Mouse (Mus musculus): ENCODE measurements around the gene Arhgef28.

Gene Arhgef28

DNA sequence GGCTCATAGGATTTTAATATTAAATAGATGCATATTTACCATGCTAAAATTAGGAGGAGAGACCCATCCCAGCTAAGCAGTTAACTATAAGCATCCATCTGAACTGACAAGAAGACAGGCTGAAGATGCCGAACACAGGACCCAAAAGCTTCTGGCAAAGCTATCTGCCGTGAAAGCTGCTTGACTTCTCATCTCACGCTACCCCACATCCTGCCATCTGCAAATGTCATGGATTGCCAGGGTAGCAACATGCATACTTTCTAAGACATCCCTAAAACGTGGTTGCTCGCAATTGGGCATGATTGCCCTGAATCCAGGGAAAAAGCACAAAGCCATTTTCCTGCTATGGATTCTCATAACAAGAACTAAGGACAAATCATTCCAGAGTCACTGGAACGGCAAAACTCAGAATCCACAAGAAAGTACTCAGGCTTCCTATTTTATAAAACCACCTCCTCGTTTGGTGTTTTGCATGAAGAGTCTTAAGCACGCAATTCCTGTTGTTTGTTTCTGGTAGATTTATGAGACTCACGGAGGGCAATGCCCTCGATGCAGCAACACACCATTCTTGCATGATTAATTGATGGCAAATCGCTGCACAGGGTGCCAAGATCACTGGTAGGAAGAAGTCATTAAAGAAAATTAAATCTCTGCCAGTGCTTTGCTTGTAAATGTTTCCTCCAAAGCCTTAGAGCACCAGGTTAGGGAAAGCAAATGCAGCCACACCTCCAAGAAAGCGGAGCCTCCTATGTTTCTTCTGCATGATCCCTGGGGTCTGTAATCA lies 287.9 kb downstream of the Arhgef28 start:
- in situ Hi-C loops (cut with MboI), result no loop called here

DNA sequence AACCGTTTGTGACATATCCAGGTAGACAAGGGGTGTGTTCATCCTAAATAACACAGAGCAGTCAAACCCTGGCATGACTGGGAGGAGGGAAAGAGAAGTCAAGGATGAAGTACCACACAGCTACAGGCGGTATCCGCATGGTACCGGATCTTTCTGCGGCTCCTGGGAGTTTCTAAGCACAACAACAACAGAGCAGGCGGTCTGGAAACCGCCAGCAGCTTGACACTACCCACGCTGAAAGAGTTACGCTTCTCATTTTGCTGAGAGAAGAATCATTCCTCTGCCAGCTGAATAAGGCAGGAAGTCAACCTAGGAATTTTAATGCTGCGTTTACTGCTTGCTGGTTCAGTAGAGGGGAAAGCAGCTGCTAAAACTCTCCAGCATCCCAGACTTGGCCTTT lies 295.2 kb downstream of the Arhgef28 start:
- in situ Hi-C loops (cut with MboI), result no loop called here

DNA sequence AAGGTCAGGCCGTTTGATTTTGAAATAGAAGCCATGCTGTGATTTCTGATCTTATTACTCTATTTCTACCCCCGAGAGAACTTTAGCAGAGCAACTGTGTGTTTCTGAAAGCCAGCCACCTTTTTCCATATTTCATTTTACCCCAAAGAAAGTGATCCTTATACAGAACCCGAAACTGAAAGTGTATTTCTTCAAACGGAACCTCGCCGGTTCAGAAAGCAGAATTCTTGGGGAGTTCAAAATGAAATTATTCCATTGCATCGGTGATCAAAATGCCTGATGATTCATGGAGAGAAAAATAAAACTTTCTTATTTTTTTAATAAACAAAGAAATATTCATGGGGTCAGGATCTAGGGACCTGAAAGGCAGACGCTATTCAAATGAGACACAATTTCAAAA lies 303.4 kb downstream of the Arhgef28 start:
- in situ Hi-C loops (cut with MboI), result no loop called here

DNA sequence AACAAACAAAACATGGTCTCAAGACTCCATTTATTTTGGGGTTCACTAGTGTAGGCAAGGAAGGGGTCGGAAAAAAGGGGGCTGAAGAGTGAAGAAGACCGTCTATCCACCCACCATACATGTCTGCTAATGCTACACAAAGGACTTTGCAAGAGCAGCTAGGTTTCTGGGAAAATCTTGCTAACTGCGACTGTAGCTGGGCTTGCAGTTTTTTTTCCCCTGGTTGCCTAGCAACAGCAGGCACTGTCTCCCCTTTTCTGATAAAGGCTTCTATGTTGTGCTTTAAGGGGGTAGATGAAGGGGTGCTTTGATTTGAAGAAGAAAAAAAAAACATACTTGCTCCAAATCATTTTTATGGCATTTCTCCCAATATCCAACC lies 305.9 kb downstream of the Arhgef28 start:
- in situ Hi-C loops (cut with MboI), result no loop called here

DNA sequence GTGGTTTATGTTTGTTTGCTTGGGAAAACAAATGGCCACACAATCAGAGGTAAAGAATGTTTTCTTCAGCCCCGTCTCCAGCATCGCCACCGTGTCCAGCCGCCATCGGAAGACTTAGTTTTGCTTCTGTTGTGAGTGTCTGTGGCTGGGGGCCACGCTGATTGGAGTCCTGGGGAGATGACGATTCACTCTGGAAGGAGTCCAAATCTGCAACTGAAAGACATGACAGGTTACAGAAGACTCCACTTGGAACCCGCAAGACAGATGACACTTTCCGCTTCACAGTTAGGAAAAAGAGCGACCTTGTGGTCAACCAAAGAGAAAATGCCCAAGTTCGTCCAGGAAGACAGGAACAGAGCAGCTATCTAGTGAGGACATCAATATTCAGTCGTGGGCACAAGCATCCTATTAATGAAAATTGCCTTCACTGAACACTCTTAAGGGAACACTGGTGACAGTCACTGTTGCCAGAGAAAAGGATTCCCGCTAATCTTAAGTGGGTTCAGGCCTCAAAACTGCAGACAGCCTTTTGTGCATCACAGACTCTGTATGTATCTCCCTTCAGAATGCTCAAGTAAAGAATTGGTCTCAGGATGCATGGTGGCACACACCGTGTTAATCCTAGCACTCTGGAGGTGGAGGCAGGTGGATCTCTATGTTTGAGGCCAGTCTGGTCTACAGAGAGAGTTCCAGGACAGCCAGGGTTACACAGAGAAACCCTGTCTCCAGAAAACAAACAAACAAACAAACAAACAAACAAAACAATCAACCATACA lies 306.4 kb downstream of the Arhgef28 start:
- in situ Hi-C loops (cut with MboI), result no loop called here

DNA sequence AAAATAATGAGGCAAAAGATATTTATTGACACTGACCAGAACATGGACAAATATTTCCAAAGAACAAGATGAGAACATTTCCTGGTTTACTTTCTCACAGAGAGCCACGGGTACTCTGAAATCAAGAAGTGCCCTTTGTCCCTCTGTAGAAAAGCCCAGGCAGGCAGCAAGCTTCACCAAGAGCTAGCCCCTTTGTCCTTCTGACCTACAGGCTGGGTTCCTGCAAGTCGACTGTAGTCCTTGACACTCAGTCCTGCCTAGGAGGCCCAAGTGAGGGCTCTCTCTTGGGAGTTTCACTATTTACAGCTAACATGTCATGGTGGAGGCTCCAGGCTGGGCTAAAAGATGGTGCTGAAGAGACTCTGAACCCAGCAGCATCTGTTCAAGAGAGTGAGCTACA lies 307.6 kb downstream of the Arhgef28 start:
- in situ Hi-C loops (cut with MboI), result no loop called here

DNA sequence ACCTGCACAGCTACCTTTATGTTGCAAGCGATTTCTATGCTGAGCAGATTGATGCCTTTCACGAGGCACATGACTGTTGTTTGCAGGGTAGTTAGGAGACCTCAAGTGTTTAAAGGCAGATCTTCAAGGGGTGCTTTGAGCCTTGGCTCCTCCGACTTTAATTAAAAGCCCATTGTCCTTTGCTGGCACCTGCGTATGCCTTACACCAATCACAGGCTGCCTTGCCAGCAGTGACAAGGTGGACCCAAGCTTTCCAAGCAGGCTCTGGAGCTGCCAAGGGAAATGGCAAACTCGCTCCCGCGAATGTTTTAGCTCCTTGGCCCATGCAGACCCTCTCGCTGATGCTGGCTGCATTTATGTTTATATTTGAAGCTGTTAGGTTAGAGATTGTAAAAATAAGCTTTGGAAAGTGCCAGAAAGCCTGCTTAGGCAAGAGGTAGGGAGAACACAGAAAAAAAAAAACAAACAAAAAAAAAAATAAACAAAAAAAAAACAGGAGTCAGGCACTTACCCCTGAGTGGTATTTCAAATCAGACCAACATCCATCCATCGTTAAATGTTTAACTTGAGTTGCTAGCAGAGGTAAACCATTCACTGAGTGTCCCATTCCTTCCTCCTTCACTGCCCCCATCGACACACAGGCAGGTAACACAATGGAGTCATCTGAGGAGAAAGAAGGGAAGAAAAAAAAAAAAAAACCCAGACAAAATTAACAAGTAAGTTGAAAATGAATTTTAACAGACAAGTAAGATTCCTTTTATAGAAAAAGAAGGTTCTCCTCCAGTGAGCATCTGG lies 313.0 kb downstream of the Arhgef28 start:
- in situ Hi-C loops (cut with MboI), result no loop called here

DNA sequence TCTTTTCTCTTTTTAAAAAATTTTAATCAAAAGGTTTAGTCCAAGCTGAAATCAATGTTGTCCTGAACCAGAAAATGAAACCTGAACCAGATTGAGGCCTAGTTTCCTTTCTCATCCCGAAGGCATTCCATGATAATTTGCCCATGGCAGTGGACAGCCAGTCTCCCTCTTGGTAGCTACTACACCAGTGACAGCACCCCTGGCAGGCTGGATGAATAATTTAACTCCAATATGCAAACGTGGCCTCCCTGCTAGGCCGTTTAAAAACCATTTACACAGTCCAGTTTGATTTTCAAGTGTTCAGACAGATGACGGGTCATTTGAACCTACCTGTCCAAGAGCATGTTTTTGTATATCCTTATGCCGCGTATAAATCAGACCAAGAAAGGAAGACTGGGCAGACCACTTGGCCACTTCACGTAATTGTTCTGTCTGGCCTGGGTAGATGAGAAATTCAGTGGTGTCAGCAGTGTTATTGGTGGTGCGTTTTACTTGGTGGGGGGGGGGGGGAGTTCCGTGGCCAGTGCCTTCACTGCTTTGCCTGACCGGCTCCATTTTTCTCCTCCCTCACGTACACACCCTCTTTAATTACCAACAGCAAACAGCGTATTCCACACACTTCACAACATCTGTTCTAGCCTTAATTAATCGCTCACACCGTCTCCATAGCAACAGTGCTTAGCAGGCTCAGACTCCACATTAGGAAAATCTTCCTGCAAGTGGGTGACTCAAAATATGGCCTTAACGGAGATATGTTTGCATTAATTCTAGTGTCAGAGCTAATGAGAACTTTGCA lies 314.0 kb downstream of the Arhgef28 start:
- in situ Hi-C loops (cut with MboI), result no loop called here

DNA sequence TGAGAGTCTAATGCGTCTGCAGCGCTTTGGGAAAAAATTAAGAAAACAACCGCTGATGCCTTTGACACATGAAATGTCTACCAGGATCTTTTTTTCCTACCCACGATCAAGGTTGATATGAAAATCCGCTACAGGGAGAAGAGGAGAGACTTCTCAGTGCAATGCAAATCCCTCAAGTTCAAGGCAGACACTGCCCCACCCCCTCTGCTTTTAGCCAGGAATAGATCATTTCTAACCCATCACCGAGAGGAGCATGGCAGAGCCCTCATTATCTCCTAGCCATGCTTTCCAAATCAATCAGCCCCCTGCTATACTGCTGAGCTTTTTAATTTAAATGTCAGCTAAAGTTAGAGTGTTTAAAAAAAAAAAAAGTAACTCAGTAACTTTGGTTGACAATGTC lies 318.2 kb downstream of the Arhgef28 start:
- in situ Hi-C loops (cut with MboI), result no loop called here

DNA sequence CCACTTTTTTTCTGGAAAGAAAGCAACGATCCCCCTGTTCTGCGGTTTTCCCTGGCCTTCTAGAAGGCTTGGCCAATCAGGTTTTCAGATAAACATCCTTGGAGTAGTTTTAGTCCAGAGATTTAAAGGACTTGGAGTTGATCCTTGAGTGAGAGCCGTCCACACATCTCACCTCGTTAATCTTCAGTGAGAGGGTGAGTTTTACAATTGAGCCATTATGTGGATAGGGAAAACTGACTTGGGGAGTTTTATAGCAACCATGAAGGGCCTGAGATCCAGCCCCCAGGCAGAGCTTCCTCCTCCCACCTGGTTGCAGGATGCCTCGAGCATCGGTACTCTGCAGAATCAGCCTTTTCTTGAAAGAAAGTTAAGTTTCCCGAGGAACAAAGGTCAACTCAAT lies 318.7 kb downstream of the Arhgef28 start:
- in situ Hi-C loops (cut with MboI), result no loop called here

DNA sequence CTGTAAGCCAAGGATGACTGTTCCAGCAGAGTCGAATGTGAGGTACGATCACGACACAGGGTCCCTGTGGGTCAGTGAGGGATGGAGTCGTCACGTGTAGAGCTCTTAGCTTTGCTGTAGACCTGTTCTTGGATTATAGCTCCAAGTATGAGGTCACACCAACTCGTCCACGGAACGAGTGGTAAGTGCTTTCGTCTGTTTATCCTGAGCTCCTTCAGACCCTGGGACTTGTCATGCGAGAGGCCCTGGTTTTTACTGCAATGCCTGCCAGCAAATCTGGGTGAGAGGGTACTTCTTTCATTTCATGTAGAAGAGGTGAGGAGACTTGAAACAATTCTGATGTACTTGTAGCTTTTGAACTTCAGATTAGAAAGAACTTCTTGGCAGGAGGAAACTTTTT lies 322.6 kb downstream of the Arhgef28 start:
- in situ Hi-C loops (cut with MboI), result no loop called here

DNA sequence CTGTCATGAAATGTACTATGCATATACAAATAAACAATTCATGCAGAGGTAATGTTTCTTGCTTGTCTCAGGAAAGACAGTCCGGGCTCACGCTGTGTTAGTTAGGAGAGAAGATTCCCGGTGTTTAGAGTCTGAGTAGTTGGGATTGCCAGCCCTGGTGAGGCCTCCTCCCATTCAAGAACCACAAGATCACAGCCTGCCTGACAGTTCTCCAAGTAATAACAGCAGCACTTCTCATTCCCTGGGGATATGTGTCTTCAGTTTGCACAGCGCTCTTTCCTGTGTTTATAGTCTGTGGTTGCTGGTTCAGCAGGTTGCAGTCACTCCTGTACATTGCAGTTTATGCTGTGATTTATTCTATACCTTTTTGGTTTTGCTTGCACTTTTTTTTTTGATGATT lies 329.8 kb downstream of the Arhgef28 start:
- in situ Hi-C loops (cut with MboI), result no loop called here

DNA sequence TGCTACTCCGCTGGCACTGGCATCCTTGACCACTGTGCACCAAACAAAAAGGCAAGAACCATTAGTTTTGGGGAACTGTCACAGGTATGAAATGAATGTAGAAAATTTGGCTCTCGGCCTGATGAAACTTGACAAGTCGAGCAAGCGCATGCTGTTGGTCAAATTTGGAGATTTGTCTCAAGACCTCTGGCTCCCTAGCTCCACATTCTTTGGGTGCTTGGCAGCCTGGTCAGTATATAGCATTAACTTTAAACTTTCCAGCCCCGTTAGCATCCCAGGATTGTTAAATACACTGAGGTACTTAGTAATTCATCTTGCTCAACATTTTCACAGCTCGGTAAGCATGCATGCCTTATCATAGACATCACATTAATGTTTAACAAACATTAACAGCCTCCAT lies 330.2 kb downstream of the Arhgef28 start:
- in situ Hi-C loops (cut with MboI), result no loop called here

DNA sequence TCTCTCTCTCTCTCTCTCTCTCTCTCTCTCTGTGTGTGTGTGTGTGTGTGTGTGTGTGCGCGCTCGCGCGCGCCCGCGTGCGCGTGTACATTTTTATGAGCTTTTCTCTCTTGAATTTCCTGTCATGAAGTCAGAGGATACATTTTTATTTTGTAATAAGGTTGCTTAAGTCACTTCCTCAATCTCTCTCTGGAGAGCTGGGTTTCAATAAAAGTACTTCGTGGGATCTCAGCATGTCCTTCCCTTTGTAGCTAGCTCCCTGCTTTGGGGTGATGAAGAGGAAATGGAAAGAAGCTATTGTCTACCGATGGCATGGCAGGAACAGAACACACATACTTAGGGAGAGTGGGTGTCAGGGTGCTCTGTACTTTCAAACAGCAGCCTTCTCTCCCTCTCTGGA lies 336.8 kb downstream of the Arhgef28 start:
- in situ Hi-C loops (cut with MboI), result no loop called here

DNA sequence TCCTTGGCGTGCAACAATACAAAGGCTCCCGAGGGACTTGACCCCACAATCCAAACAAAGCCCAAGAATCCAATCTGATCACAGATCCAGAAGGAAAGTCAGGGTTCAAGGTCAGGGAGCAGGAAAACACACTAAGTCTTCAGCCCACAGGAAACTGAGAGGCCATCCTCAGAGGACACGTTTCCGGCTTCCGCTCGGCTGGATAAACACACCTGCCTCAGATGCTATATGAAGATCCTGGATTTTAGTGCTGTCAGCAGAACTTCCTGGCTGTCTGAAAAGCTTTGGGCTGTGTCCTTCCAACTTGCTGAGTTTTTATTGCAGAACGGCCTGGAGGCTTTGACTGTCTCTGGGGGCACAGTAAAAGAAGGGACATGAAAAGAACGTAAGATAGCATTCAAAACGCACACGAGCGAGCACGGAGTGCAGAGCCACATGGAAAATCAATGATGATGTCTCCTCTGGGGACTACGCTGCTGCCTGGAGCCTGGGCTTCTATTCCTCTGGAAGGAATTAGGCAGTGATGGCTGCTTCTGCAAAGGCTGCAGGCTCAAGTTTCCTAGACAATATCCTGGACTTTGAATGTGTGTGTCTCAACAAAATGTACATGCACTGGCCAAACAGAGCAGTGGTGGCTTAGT lies 338.8 kb downstream of the Arhgef28 start:
- in situ Hi-C loops (cut with MboI), result no loop called here

DNA sequence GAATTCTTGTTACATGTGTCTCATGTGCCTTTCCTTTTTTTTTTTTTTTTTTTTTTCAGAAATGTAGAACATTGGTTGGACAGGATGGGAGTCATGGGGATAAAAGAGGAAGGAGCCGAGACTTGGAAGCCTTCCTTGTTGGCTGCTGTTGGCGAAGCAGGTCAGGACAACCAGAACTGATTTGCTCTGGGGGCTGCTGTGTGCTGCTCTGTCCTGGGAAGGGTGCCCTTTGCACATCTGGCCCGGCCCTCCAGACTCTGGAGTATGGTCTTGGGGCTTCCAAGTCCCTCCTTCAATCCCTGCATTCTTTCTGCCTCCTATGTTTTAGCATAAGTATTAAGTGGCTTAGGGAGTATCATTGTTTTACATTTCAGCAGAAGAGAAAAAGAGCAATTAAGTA lies 347.2 kb downstream of the Arhgef28 start:
- in situ Hi-C loops (cut with MboI), result no loop called here

DNA sequence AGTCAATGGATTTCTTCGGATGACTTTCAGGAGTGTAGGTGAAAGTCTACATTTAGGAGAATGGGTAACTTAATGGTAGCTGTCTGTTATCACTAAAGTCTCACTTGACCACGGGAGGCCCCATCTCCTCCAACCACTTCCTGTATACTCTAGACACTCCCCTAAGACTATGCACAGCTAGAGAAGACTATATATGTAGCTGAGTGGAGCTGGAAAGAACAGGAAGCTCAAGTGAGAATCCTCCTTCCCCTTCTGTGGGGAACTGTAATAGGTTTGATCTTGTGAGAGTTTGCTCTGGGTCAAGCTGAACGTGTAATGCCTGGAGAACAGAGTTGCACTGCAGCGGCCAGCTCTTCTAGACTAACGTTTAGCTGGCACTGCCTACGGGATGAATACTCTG lies 348.4 kb downstream of the Arhgef28 start:
- in situ Hi-C loops (cut with MboI), result no loop called here

DNA sequence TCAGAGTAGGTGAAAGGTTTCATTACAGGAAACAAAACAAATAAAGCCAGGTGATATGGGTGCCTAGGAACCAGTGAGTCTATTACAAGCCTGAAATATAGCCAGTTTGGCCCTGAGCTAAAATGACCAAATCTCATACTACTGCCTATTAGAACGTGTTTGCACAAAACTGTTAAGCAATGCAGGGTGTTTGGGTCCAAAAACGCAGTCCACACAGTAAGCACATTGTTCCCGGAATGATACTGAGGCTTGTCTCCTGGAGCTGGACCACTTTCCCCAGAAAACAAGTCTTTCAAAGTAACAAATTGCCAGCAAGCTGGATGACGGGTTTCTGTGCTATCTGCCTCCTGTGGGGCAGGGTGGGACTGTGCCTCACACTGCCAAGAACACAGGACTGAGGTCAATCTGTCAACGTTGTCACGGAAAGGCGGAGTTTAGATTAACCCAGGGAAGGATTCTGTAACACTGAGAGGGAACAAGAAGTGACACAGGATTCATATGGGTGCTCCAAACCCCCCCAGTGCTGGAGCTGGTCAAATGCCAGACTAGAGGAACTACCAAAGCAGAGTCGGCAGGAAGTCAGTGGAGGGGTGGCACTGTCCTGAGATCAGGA lies 352.8 kb downstream of the Arhgef28 start:
- in situ Hi-C loops (cut with MboI), result no loop called here
